Mouse (Mus musculus): ENCODE measurements around the gene Olfr890. TPM values are rescaled to one million over a fixed set of nuclear protein-coding genes. Genes with fewer than 3 reads are reported as not detected.
"Not testable (repeated sequence)": the region's sequence is repeated elsewhere in the genome, so short reads cannot be mapped to it uniquely, and the experiment has no call there.

Olfr890 gene
- polyA plus RNA-seq (2012; ENCODE audit: insufficient read depth, insufficient read length, low replicate concordance, missing spikeins), result not detected in 2 replicates

DNA sequence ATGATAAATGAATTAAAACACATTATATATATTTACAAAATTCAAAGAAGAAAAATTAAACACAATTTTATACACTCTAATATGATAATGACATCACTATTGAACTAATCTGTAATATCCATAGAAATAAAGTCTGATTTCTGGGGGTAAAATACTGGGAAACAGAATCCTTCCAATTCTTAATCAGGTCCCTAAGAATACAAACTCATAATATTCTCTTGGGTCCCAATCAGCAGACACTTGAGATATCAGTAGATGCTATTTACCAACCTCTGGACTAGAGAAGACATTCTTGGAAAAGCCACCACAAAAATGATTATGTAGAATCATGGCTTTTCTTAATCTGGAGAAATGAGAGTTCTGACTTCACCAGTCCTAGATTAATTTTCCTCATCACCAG, at the start of gene Olfr890:
Gene Olfr890 (plus strand): TSS at position 301 of the 400 bp plus-strand sequence.
- no peak within 1 kb of the TSS for H3K27ac ChIP-seq (ENCODE audit: insufficient read depth, low read depth, low read length)
- no peaks in the 10 kb centered on the region for H3K4me1 ChIP-seq (ENCODE audit: control insufficient read depth, insufficient read depth, low read length)
- no peak within 1 kb of the TSS for H3K4me3 ChIP-seq (ENCODE audit: insufficient read depth, low read depth, low read length)
- no peak for TF ChIP-seq CTCF (IDR thresholded peaks at IDR 0.05; ENCODE audit: insufficient read depth, low read depth, low read length)
- no peak for TF ChIP-seq POLR2A (IDR thresholded peaks at IDR 0.05; ENCODE audit: insufficient read depth, low read depth, low read length)

- Histone ChIP-seq H3K27ac (ENCODE audit: insufficient read depth, low read depth, low read length) (no peak within 1 kb of the TSS), H3K4me3 (ENCODE audit: insufficient read depth, low read depth, low read length) (no peak within 1 kb of the TSS), H3K4me1 (ENCODE audit: control insufficient read depth, insufficient read depth, low read length) (no peaks in the 10 kb centered on the region)
- TF ChIP-seq POLR2A (IDR thresholded peaks at IDR 0.05; ENCODE audit: insufficient read depth, low read depth, low read length) (no peak), CTCF (IDR thresholded peaks at IDR 0.05; ENCODE audit: insufficient read depth, low read depth, low read length) (no peak)
- WGBS, result 88% methylated on average over 1 of the region's 1 CpGs
Observed at GRCm38 (mm10) chr9:38107828-38108227, 34.5 kb upstream of the Olfr890 start, which contains the start of gene Olfr888. TSS of gene Olfr888 (plus strand) at chr9:38108128.

- Histone ChIP-seq H3K27ac (ENCODE audit: insufficient read depth, low read depth, low read length) (no peak within 1 kb of the TSS), H3K4me3 (ENCODE audit: insufficient read depth, low read depth, low read length) (no peak within 1 kb of the TSS), H3K4me1 (ENCODE audit: control insufficient read depth, insufficient read depth, low read length) (no peaks in the 10 kb centered on the region)
- TF ChIP-seq CTCF (IDR thresholded peaks at IDR 0.05; ENCODE audit: insufficient read depth, low read depth, low read length), result no peak
- no peak for TF ChIP-seq POLR2A (IDR thresholded peaks at IDR 0.05; ENCODE audit: insufficient read depth, low read depth, low read length)
Observed at GRCm38 (mm10) chr9:38114898-38115297, 27.4 kb upstream of the Olfr890 start, which contains the start of gene Olfr889. TSS of gene Olfr889 (plus strand) at chr9:38115198.

DNA sequence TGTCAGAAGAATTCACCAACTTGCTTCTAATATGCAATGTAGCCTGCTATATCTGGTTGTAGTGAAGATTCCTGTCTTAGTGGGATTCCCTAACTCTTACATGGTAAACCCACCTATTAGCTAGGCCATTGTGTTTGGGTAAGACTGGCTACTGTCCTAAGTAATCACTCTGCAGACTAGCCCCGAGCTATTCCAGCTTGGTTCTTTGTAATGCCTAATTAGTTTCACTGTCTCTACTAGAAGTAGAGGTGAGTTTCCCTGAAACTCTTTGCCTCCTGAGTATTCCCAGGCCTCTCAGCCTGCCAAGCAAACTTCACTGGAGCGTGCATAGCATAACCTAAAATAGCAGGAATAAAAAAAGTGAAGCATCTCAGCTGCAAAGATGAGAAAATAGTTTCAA, 26.0 kb downstream of the Olfr890 start:
- WGBS, result 45% methylated on average over 2 of the region's 2 CpGs
- H3K27ac ChIP-seq (ENCODE audit: insufficient read depth, low read depth, low read length); H3K4me1 ChIP-seq (ENCODE audit: control insufficient read depth, insufficient read depth, low read length); H3K4me3 ChIP-seq (ENCODE audit: insufficient read depth, low read depth, low read length): not testable (repeated sequence)

DNA sequence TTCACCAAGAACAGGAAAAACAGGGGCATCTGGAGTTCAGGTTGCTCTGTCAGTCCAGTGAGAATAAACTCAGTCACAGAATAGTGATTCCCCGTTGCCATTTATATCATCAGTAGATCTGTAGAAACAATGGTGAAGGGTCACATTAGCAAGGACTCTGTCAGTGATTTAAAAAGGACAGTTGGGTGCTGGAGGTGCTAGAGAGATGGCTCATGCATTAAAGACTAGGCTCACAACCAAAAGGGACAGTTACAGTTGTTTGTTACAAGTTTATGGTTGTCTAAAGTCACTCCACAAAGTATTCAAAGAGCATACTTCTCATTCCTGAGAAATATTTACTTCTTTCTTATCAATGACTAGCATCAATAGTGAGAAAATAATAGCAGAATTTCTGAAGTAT, 38.4 kb downstream of the Olfr890 start, which contains the start of gene Olfr891:
Gene Olfr891 (minus strand): TSS at position 101 of the 400 bp plus-strand sequence.
- WGBS, result 86% methylated on average over 1 of the region's 1 CpGs
- no peak for TF ChIP-seq CTCF (IDR thresholded peaks at IDR 0.05; ENCODE audit: insufficient read depth, low read depth, low read length)
- TF ChIP-seq POLR2A (IDR thresholded peaks at IDR 0.05; ENCODE audit: insufficient read depth, low read depth, low read length), result no peak
- no peak within 1 kb of the TSS for H3K4me3 ChIP-seq (ENCODE audit: insufficient read depth, low read depth, low read length)
- H3K27ac ChIP-seq (ENCODE audit: insufficient read depth, low read depth, low read length), result no peak within 1 kb of the TSS
- H3K4me1 ChIP-seq (ENCODE audit: control insufficient read depth, insufficient read depth, low read length), result no peaks in the 10 kb centered on the region

Other genes starting within 250 kb of the Olfr890 start
- not detected in 2 replicates for gene Olfr145, start 245.8 kb upstream of the Olfr890 start, polyA plus RNA-seq (2012; ENCODE audit: insufficient read depth, insufficient read length, low replicate concordance, missing spikeins)
- not detected in 2 replicates for gene Olfr878, start 224.7 kb upstream of the Olfr890 start, polyA plus RNA-seq (2012; ENCODE audit: insufficient read depth, insufficient read length, low replicate concordance, missing spikeins)
- gene Olfr881, start 150.7 kb upstream of the Olfr890 start, polyA plus RNA-seq (2012; ENCODE audit: insufficient read depth, insufficient read length, low replicate concordance, missing spikeins), result not detected in 2 replicates
- gene Olfr883, start 116.7 kb upstream of the Olfr890 start, polyA plus RNA-seq (2012; ENCODE audit: insufficient read depth, insufficient read length, low replicate concordance, missing spikeins), result not detected in 2 replicates
- not detected in 2 replicates for gene Olfr884, start 96.0 kb upstream of the Olfr890 start, polyA plus RNA-seq (2012; ENCODE audit: insufficient read depth, insufficient read length, low replicate concordance, missing spikeins)
- gene Olfr885, start 81.2 kb upstream of the Olfr890 start, polyA plus RNA-seq (2012; ENCODE audit: insufficient read depth, insufficient read length, low replicate concordance, missing spikeins), result not detected in 2 replicates
- not detected in 2 replicates for gene Olfr887, start 58.4 kb upstream of the Olfr890 start, polyA plus RNA-seq (2012; ENCODE audit: insufficient read depth, insufficient read length, low replicate concordance, missing spikeins)
- gene Olfr888, start 34.4 kb upstream of the Olfr890 start, polyA plus RNA-seq (2012; ENCODE audit: insufficient read depth, insufficient read length, low replicate concordance, missing spikeins), result not detected in 2 replicates
- gene Olfr889, start 27.3 kb upstream of the Olfr890 start, polyA plus RNA-seq (2012; ENCODE audit: insufficient read depth, insufficient read length, low replicate concordance, missing spikeins), result not detected in 2 replicates
- not detected in 2 replicates for gene Olfr891, start 38.3 kb downstream of the Olfr890 start, polyA plus RNA-seq (2012; ENCODE audit: insufficient read depth, insufficient read length, low replicate concordance, missing spikeins)
- not detected in 2 replicates for gene Olfr893, start 65.8 kb downstream of the Olfr890 start, polyA plus RNA-seq (2012; ENCODE audit: insufficient read depth, insufficient read length, low replicate concordance, missing spikeins)
- not detected in 2 replicates for gene Olfr894, start 75.5 kb downstream of the Olfr890 start, polyA plus RNA-seq (2012; ENCODE audit: insufficient read depth, insufficient read length, low replicate concordance, missing spikeins)
- not detected in 2 replicates for gene Olfr143, start 110.3 kb downstream of the Olfr890 start, polyA plus RNA-seq (2012; ENCODE audit: insufficient read depth, insufficient read length, low replicate concordance, missing spikeins)
- gene Olfr895, start 125.3 kb downstream of the Olfr890 start, polyA plus RNA-seq (2012; ENCODE audit: insufficient read depth, insufficient read length, low replicate concordance, missing spikeins), result not detected in 2 replicates
- not detected in 2 replicates for gene Olfr896-ps1, start 148.6 kb downstream of the Olfr890 start, polyA plus RNA-seq (2012; ENCODE audit: insufficient read depth, insufficient read length, low replicate concordance, missing spikeins)
- not detected in 2 replicates for gene Olfr25, start 186.5 kb downstream of the Olfr890 start, polyA plus RNA-seq (2012; ENCODE audit: insufficient read depth, insufficient read length, low replicate concordance, missing spikeins)
- not detected in 2 replicates for gene Olfr898, start 205.9 kb downstream of the Olfr890 start, polyA plus RNA-seq (2012; ENCODE audit: insufficient read depth, insufficient read length, low replicate concordance, missing spikeins)
- not detected in 2 replicates for gene Olfr250, start 224.4 kb downstream of the Olfr890 start, polyA plus RNA-seq (2012; ENCODE audit: insufficient read depth, insufficient read length, low replicate concordance, missing spikeins)
- not detected in 2 replicates for gene Olfr251, start 234.6 kb downstream of the Olfr890 start, polyA plus RNA-seq (2012; ENCODE audit: insufficient read depth, insufficient read length, low replicate concordance, missing spikeins)

All from olfactory bulb, adult 2 months (tissue).